Mouse (Mus musculus) forebrain, embryonic 16.5 days (tissue): ENCODE data around the gene Rbm38. TPM values are rescaled to one million over a fixed set of nuclear protein-coding genes. Genes with fewer than 3 reads are reported as not detected.

ENCODE experiments used
- ATAC-seq: fragments of 200-750 bp; cut with Nextera tagmentation; 2 replicates; pipeline ENCODE4 v1.8.0; 2017; ENCODE audit warnings: mild to moderate bottlenecking, moderate library complexity
- H3K27ac ChIP-seq: fragments of 300-500 bp; sonication (generic); 2 replicates; pipeline ENCODE4 v1.5.1; 2014; ENCODE audit warnings: low read length, control low read depth
- H3K27me3 ChIP-seq: fragments of 300-500 bp; sonication (generic); replicated peaks from 2 replicates; pipeline ENCODE4 v1.6.1; 2014; ENCODE audit warnings: low read length; ENCODE audit not compliant: control insufficient read depth, insufficient read depth
- H3K36me3 ChIP-seq: fragments of 300-500 bp; sonication (generic); 2 replicates; pipeline ENCODE4 v1.6.1; 2014; ENCODE audit not compliant: control insufficient read depth, insufficient read depth
- H3K4me1 ChIP-seq: fragments of 300-500 bp; sonication (generic); replicated peaks from 2 replicates; pipeline ENCODE4 v1.6.1; 2014; ENCODE audit warnings: low read length; ENCODE audit not compliant: control insufficient read depth, insufficient read depth
- H3K4me2 ChIP-seq: fragments of 300-500 bp; sonication (generic); 2 replicates; pipeline ENCODE4 v1.6.1; 2014; ENCODE audit warnings: mild to moderate bottlenecking, low read length, control low read depth
- H3K4me3 ChIP-seq: fragments of 300-500 bp; sonication (generic); replicated peaks from 2 replicates; pipeline ENCODE4 v1.5.1; 2014; ENCODE audit warnings: mild to moderate bottlenecking, low read length, control low read depth
- H3K9ac ChIP-seq: fragments of 300-500 bp; sonication (generic); replicated peaks from 2 replicates; pipeline ENCODE4 v1.6.1; 2014; ENCODE audit warnings: low read depth, low read length, control low read depth
- H3K9me3 ChIP-seq: fragments of 300-500 bp; sonication (generic); 2 replicates; pipeline ENCODE4 v1.6.1; 2016; ENCODE audit warnings: low read length; ENCODE audit not compliant: control insufficient read depth
- WGBS: fragments of 180-500 bp; shearing (Covaris S2); extraction: QIAGEN DNeasy Blood & Tissue Kit; methylation state at CpG from one replicate; pipeline ENCODE4 v1.1.7; 2014; 5-methylcytosine and 5-hydroxymethylcytosine counted together
- polyA plus RNA-seq: library from polyadenylated mRNA; unstranded; fragments of >200 nt; fragmentation: Nextera tagmentation; extraction: Ambion mirVana; gene quantifications from 2 replicates; pipeline ENCODE4 v1.2.1, GENCODE M21; 2015

Gene Rbm38
- polyA plus RNA-seq, 1 experiment from 2014 or later: 23.4 TPM

DNA sequence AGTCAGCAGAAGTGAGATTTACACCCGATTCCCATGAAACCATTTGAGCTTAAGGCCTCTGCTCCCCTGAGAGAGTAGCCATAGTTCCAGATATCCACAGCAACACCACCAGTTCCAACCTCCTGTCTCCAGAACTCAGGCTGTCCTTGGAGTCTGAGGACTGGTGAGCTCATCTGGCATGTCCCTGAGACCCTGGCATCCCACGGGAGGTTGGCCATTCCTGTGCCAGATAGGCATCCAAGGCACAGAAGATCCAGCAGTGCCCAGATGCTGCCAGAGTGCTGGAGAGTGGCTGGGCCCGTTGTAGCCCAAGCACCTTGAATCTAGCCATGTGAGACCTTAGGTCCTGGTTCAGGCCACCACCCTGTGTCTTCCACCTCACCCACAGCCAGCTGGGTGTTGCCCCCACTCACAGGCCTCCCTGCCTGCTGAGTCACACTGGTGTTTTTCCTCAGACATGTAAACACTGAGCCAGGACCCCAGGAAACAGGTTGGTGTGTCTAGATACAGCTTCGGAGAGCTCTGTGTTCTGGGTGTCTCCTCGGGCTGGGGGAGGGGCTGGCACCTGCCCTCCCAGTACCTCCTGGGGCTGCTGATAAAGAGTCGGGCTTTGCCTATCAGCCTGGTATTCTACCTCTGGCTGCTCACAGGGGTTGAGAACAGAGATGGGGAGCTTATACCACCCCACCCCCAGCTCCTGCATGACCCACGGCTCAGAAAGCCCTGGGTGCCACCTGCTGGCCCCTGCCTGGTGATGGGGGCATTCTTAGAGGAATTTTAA is 17.7 kb downstream of the Rbm38 start:
- no peaks in the 10 kb centered on the region for H3K4me1 ChIP-seq
- no peaks in the 10 kb centered on the region for H3K9me3 ChIP-seq
- H3K4me2 ChIP-seq: no peak overlapping the region
- ATAC-seq: no peak
- peaks cover 10% of the 10 kb centered on the region for H3K36me3 ChIP-seq
- no peak overlapping the region for H3K27ac ChIP-seq
- WGBS: 72% methylated on average over 7 of the region's 7 CpGs
- no peaks in the 10 kb centered on the region for H3K27me3 ChIP-seq
- H3K4me3 ChIP-seq: no peak overlapping the region
- no peak overlapping the region for H3K9ac ChIP-seq

GRCm38 (mm10) chr2:173039041-173039440 is 18.7 kb downstream of the Rbm38 start:
- Histone ChIP-seq H3K4me3 (no peak overlapping the region), H3K27me3 (no peaks in the 10 kb centered on the region), H3K4me1 (no peaks in the 10 kb centered on the region), H3K27ac (no peak overlapping the region), H3K9ac (no peak overlapping the region), H3K4me2 (no peak overlapping the region), H3K36me3 (peaks cover 6% of the 10 kb centered on the region), H3K9me3 (no peaks in the 10 kb centered on the region)
- no peak for ATAC-seq
- 94% methylated on average over 4 of the region's 4 CpGs for WGBS

GRCm38 (mm10) chr2:173040803-173041202 is 20.5 kb downstream of the Rbm38 start:
- H3K9ac ChIP-seq: no peak overlapping the region
- no peaks in the 10 kb centered on the region for H3K36me3 ChIP-seq
- no peak overlapping the region for H3K4me2 ChIP-seq
- ATAC-seq: no peak
- H3K9me3 ChIP-seq: no peaks in the 10 kb centered on the region
- no peaks in the 10 kb centered on the region for H3K27me3 ChIP-seq
- H3K4me3 ChIP-seq: no peak overlapping the region
- 82% methylated on average over 3 of the region's 3 CpGs for WGBS
- no peak overlapping the region for H3K27ac ChIP-seq
- H3K4me1 ChIP-seq: no peaks in the 10 kb centered on the region

- 71% methylated on average over 5 of the region's 5 CpGs for WGBS
- H3K9me3 ChIP-seq: no peaks in the 10 kb centered on the region
- no peak overlapping the region for H3K4me2 ChIP-seq
- no peak overlapping the region for H3K9ac ChIP-seq
- no peaks in the 10 kb centered on the region for H3K27me3 ChIP-seq
- no peak for ATAC-seq
- no peaks in the 10 kb centered on the region for H3K36me3 ChIP-seq
- no peak overlapping the region for H3K27ac ChIP-seq
- no peak overlapping the region for H3K4me3 ChIP-seq
- no peaks in the 10 kb centered on the region for H3K4me1 ChIP-seq
Measured at GRCm38 (mm10) chr2:173041242-173041641, 20.9 kb downstream of the Rbm38 start.

GRCm38 (mm10) chr2:173041893-173042292 is 21.6 kb downstream of the Rbm38 start:
- H3K27me3 ChIP-seq: no peaks in the 10 kb centered on the region
- H3K9ac ChIP-seq: no peak overlapping the region
- no peaks in the 10 kb centered on the region for H3K4me1 ChIP-seq
- no peaks in the 10 kb centered on the region for H3K36me3 ChIP-seq
- no peak for ATAC-seq
- 80% methylated on average over 1 of the region's 1 CpGs for WGBS
- no peak overlapping the region for H3K4me2 ChIP-seq
- H3K27ac ChIP-seq: no peak overlapping the region
- no peak overlapping the region for H3K4me3 ChIP-seq
- no peaks in the 10 kb centered on the region for H3K9me3 ChIP-seq

- ATAC-seq: no peak
- no peaks in the 10 kb centered on the region for H3K9me3 ChIP-seq
- no peaks in the 10 kb centered on the region for H3K4me1 ChIP-seq
- no peak overlapping the region for H3K4me3 ChIP-seq
- no peak overlapping the region for H3K9ac ChIP-seq
- H3K27me3 ChIP-seq: no peaks in the 10 kb centered on the region
- 57% methylated on average over 11 of the region's 11 CpGs for WGBS
- H3K36me3 ChIP-seq: no peaks in the 10 kb centered on the region
- no peak overlapping the region for H3K27ac ChIP-seq
- H3K4me2 ChIP-seq: no peak overlapping the region
Measured at GRCm38 (mm10) chr2:173042504-173043162, 22.3 kb downstream of the Rbm38 start.

GRCm38 (mm10) chr2:173044198-173044970 is 24.1 kb downstream of the Rbm38 start:
- Histone ChIP-seq H3K9me3 (no peaks in the 10 kb centered on the region), H3K36me3 (no peaks in the 10 kb centered on the region), H3K4me2 (no peak overlapping the region), H3K4me1 (no peaks in the 10 kb centered on the region), H3K4me3 (no peak overlapping the region), H3K27ac (no peak overlapping the region), H3K9ac (no peak overlapping the region), H3K27me3 (no peaks in the 10 kb centered on the region)
- WGBS: 82% methylated on average over 18 of the region's 18 CpGs
- ATAC-seq: no peak

GRCm38 (mm10) chr2:173046582-173047297 is 26.4 kb downstream of the Rbm38 start:
- no peak for ATAC-seq
- H3K9ac ChIP-seq: no peak overlapping the region
- no peaks in the 10 kb centered on the region for H3K9me3 ChIP-seq
- no peak overlapping the region for H3K27ac ChIP-seq
- no peaks in the 10 kb centered on the region for H3K36me3 ChIP-seq
- 81% methylated on average over 15 of the region's 15 CpGs for WGBS
- H3K4me3 ChIP-seq: no peak overlapping the region
- H3K4me2 ChIP-seq: no peak overlapping the region
- H3K4me1 ChIP-seq: no peaks in the 10 kb centered on the region
- no peaks in the 10 kb centered on the region for H3K27me3 ChIP-seq

DNA sequence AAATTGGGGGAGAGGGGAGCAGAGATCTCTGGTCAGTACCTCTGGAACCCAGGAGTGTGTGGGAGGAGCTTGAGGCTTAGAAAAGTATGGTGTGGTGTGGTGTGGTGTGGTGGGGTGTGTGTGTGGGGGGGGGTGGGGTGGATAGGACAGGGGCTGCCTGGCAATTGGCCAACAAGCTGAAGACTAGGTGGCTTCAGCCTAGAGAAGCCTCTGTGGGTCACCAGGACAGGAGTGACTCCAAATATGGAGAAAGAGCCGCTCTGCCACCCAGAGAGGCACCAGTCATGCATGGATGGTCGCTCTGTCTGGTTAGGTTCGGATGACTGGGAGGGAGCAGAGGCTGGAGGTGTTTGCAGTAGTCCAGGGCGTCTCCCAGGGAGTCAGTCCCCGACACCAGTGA is 27.2 kb downstream of the Rbm38 start:
- 46% methylated on average over 5 of the region's 5 CpGs for WGBS

More for the DNA sequence above, 27.2 kb downstream of the Rbm38 start:
- Histone ChIP-seq H3K9me3 (no peaks in the 10 kb centered on the region), H3K36me3 (no peaks in the 10 kb centered on the region), H3K9ac (no peak overlapping the region), H3K4me3 (no peak overlapping the region), H3K27me3 (no peaks in the 10 kb centered on the region), H3K4me2 (no peak overlapping the region), H3K4me1 (no peaks in the 10 kb centered on the region), H3K27ac (no peak overlapping the region)
- no peak for ATAC-seq
